Mouse (Mus musculus) intestine, embryonic 16.5 days (tissue): ENCODE results near the gene Cyp2c40. TPM values are rescaled to one million over a fixed set of nuclear protein-coding genes. Genes with fewer than 3 reads are reported as not detected.

ENCODE experiments used
- polyA plus RNA-seq: library from polyadenylated mRNA; unstranded; fragments of >200 nt; fragmentation: Nextera tagmentation; extraction: Ambion mirVana; gene quantifications from 2 replicates; pipeline ENCODE4 v1.2.1, GENCODE M21; 2015

The Cyp2c40 gene
- polyA plus RNA-seq, 1 experiment from 2014 or later: 0.22 TPM

Other genes starting within 250 kb of the Cyp2c40 start
- gene Cyp2c67, start 163.8 kb downstream of the Cyp2c40 start, polyA plus RNA-seq: 0.48 and 0.60 TPM in 2 replicates
- gene Cyp2c68, start 71.8 kb downstream of the Cyp2c40 start, polyA plus RNA-seq: 101 and 111 TPM in 2 replicates
- not detected in 2 replicates for gene Cyp2c69, start 74.0 kb upstream of the Cyp2c40 start, polyA plus RNA-seq
- gene Cyp2c37, start 179.6 kb upstream of the Cyp2c40 start, polyA plus RNA-seq: not detected in 2 replicates